Mouse (Mus musculus) forebrain, embryonic 10.5 days (tissue): ENCODE results near the gene Prex1. TPM values are rescaled to one million over a fixed set of nuclear protein-coding genes. Genes with fewer than 3 reads are reported as not detected.

Source experiments
- DNase-seq: peaks from one replicate; pipeline ENCODE4 v3.0.0-alpha.2; 2017; ENCODE audit warnings: low spot score; ENCODE audit errors: extremely low spot score
- H3K27ac ChIP-seq: fragments of 300-500 bp; sonication (generic); 2 replicates; pipeline ENCODE4 v1.5.1; 2016; ENCODE audit warnings: mild to moderate bottlenecking
- H3K27me3 ChIP-seq: fragments of 300-500 bp; sonication (generic); 2 replicates; pipeline ENCODE4 v1.6.1; 2016; ENCODE audit warnings: mild to moderate bottlenecking; ENCODE audit not compliant: poor library complexity, severe bottlenecking
- H3K36me3 ChIP-seq: fragments of 300-500 bp; sonication (generic); replicated peaks from 2 replicates; pipeline ENCODE4 v1.6.1; 2016; ENCODE audit warnings: mild to moderate bottlenecking, moderate library complexity
- H3K4me1 ChIP-seq: fragments of 300-500 bp; sonication (generic); 2 replicates; pipeline ENCODE4 v1.6.1; 2016
- H3K4me3 ChIP-seq: fragments of 300-500 bp; sonication (generic); 2 replicates; pipeline ENCODE4 v1.5.1; 2016; ENCODE audit warnings: mild to moderate bottlenecking, moderate library complexity
- H3K9me3 ChIP-seq: fragments of 300-500 bp; sonication (generic); 2 replicates; pipeline ENCODE4 v1.6.1; 2016; ENCODE audit warnings: mild to moderate bottlenecking, moderate library complexity
- WGBS: fragments of 180-500 bp; shearing (Covaris S2); methylation state at CpG from one replicate; pipeline ENCODE4 v1.1.7; 2016; 5-methylcytosine and 5-hydroxymethylcytosine counted together
- polyA plus RNA-seq: library from polyadenylated mRNA; unstranded; fragments of >200 nt; fragmentation: Nextera tagmentation; extraction: Ambion mirVana; gene quantifications from 2 replicates; pipeline ENCODE4 v1.2.1, GENCODE M21; 2016

Prex1 gene
- polyA plus RNA-seq, 1 experiment from 2014 or later, result 24.3 TPM

GRCm38 (mm10) chr2:166651317-166652030 lies 62.2 kb downstream of the Prex1 start:
- Histone ChIP-seq H3K36me3 (peaks cover 4% of the 10 kb centered on the region; the same call in 1 of the 2 replicates), H3K27ac (peak overlapping the region; percentile 62; the same call in 1 of the 2 replicates), H3K4me3 (no peak overlapping the region), H3K9me3 (no peaks in the 10 kb centered on the region), H3K27me3 (no peaks in the 10 kb centered on the region), H3K4me1 (peaks cover 71% of the 10 kb centered on the region)
- no peak for DNase-seq
- WGBS, result 81% methylated on average over 10 of the region's 10 CpGs

- H3K4me3 ChIP-seq, result no peak overlapping the region
- no peak for DNase-seq
- H3K4me1 ChIP-seq, result peaks cover 62% of the 10 kb centered on the region
- H3K36me3 ChIP-seq, result peaks cover 5% of the 10 kb centered on the region; the same call in 1 of the 2 replicates
- H3K9me3 ChIP-seq, result no peaks in the 10 kb centered on the region
- peak overlapping the region; percentile 62 for H3K27ac ChIP-seq
- no peaks in the 10 kb centered on the region for H3K27me3 ChIP-seq
- WGBS, result 61% methylated on average over 9 of the region's 9 CpGs
Observed at GRCm38 (mm10) chr2:166650414-166650813, 63.2 kb downstream of the Prex1 start.

DNA sequence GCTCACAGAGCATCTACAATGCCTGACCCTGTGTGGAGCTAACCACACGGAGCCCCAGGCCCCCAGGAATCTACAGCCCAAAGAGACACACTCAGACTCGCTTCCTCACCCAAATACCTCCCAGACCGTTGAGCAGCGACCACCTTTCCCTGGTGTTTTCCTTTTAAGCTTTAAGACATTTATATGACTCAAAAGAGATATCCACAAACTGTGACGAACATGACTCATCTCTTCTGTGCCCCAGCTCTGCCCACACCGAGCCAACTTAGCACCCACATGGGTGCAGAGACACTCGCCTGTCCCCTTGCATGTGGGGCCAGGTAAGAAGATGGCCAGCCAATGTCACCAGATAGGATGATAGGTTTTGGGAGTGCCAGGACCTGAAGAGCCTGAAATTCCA lies 66.4 kb downstream of the Prex1 start:
- H3K36me3 ChIP-seq, result peaks cover 27% of the 10 kb centered on the region
- no peaks in the 10 kb centered on the region for H3K9me3 ChIP-seq
- DNase-seq, result no peak
- H3K27ac ChIP-seq, result peak overlapping the region; percentile 61; the same call in 1 of the 2 replicates
- H3K4me3 ChIP-seq, result no peak overlapping the region
- H3K4me1 ChIP-seq, result peaks cover 34% of the 10 kb centered on the region
- no peaks in the 10 kb centered on the region for H3K27me3 ChIP-seq
- 72% methylated on average over 7 of the region's 7 CpGs for WGBS

- H3K27ac ChIP-seq, result peak overlapping the region; percentile 61; the same call in 1 of the 2 replicates
- H3K27me3 ChIP-seq, result no peaks in the 10 kb centered on the region
- 82% methylated on average over 12 of the region's 12 CpGs for WGBS
- DNase-seq, result no peak
- peaks cover 28% of the 10 kb centered on the region for H3K4me1 ChIP-seq
- no peaks in the 10 kb centered on the region for H3K9me3 ChIP-seq
- H3K36me3 ChIP-seq, result peaks cover 34% of the 10 kb centered on the region
- no peak overlapping the region for H3K4me3 ChIP-seq
Observed at GRCm38 (mm10) chr2:166646434-166647088, 67.1 kb downstream of the Prex1 start.

- no peak for DNase-seq
- WGBS, result 89% methylated on average over 11 of the region's 11 CpGs
- peaks cover 13% of the 10 kb centered on the region for H3K4me1 ChIP-seq
- H3K4me3 ChIP-seq, result no peak overlapping the region
- no peaks in the 10 kb centered on the region for H3K27me3 ChIP-seq
- H3K9me3 ChIP-seq, result peaks cover 5% of the 10 kb centered on the region; the same call in 1 of the 2 replicates
- H3K27ac ChIP-seq, result peak overlapping the region; percentile 36; the same call in 1 of the 2 replicates
- peaks cover 51% of the 10 kb centered on the region for H3K36me3 ChIP-seq
Observed at GRCm38 (mm10) chr2:166644816-166645215, 68.8 kb downstream of the Prex1 start.

GRCm38 (mm10) chr2:166642581-166642987 lies 71.0 kb downstream of the Prex1 start:
- Histone ChIP-seq H3K27ac (no peak overlapping the region), H3K9me3 (peaks cover 5% of the 10 kb centered on the region; the same call in 1 of the 2 replicates), H3K4me3 (no peak overlapping the region), H3K4me1 (peaks cover 30% of the 10 kb centered on the region), H3K36me3 (peaks cover 60% of the 10 kb centered on the region), H3K27me3 (no peaks in the 10 kb centered on the region)
- no peak for DNase-seq
- WGBS, result 91% methylated on average over 8 of the region's 8 CpGs

DNA sequence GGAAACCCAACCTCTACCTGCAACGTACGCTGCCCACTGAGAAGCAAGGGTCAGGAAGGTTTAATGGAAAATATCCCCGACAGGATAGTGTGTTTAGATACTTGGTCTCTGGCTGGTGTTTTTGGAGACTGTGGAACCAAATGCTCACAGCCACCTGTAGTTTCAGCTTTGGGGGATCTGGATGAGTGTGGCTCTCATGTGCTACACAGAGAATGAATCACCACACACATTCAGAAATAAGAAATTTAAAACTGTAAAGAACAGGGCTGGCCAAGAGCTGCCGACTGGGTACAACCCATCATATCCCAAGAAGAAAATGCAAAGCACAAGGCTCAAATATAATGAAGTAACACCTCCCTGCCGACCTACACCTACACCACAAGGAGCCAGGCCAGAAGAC lies 73.9 kb downstream of the Prex1 start:
- no peaks in the 10 kb centered on the region for H3K27me3 ChIP-seq
- H3K36me3 ChIP-seq, result peaks cover 67% of the 10 kb centered on the region
- DNase-seq, result no peak
- no peak overlapping the region for H3K27ac ChIP-seq
- no peak overlapping the region for H3K4me3 ChIP-seq
- peaks cover 5% of the 10 kb centered on the region; the same call in 1 of the 2 replicates for H3K9me3 ChIP-seq
- H3K4me1 ChIP-seq, result peaks cover 27% of the 10 kb centered on the region
- WGBS, result 91% methylated on average over 5 of the region's 5 CpGs

GRCm38 (mm10) chr2:166638947-166639641 lies 74.5 kb downstream of the Prex1 start:
- H3K27me3 ChIP-seq, result no peaks in the 10 kb centered on the region
- peaks cover 62% of the 10 kb centered on the region for H3K36me3 ChIP-seq
- H3K4me1 ChIP-seq, result peaks cover 27% of the 10 kb centered on the region
- no peak for DNase-seq
- WGBS, result 84% methylated on average over 18 of the region's 18 CpGs
- peak overlapping the region; percentile 54; the same call in 1 of the 2 replicates for H3K27ac ChIP-seq
- H3K9me3 ChIP-seq, result peaks cover 5% of the 10 kb centered on the region; the same call in 1 of the 2 replicates
- H3K4me3 ChIP-seq, result no peak overlapping the region

- H3K36me3 ChIP-seq, result peaks cover 61% of the 10 kb centered on the region
- H3K4me1 ChIP-seq, result peaks cover 27% of the 10 kb centered on the region
- peak overlapping the region; percentile 66 for H3K27ac ChIP-seq
- H3K9me3 ChIP-seq, result peaks cover 5% of the 10 kb centered on the region; the same call in 1 of the 2 replicates
- no peaks in the 10 kb centered on the region for H3K27me3 ChIP-seq
- DNase-seq, result no peak
- H3K4me3 ChIP-seq, result no peak overlapping the region
- 82% methylated on average over 13 of the region's 13 CpGs for WGBS
Observed at GRCm38 (mm10) chr2:166638079-166638800, 75.4 kb downstream of the Prex1 start.

DNA sequence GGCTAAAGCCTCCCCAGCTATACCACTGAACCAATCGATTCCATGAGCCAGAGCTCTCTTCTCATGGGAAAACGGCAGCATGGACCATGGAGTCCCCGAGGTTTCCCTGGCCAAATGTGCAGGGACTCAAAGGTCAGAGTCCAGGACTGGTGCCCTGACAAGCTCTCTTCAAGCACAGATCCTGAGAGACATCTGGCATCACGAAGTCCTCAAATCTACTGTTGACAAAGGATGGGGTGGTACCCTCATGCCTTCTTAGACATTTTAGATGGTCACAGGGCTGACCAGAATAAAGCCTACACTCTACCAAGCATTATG lies 76.0 kb downstream of the Prex1 start:
- Histone ChIP-seq H3K36me3 (peaks cover 63% of the 10 kb centered on the region), H3K27ac (peak overlapping the region; percentile 66), H3K27me3 (no peaks in the 10 kb centered on the region), H3K4me1 (peaks cover 27% of the 10 kb centered on the region), H3K4me3 (no peak overlapping the region), H3K9me3 (peaks cover 5% of the 10 kb centered on the region; the same call in 1 of the 2 replicates)
- 93% methylated on average over 4 of the region's 4 CpGs for WGBS
- DNase-seq, result no peak

DNA sequence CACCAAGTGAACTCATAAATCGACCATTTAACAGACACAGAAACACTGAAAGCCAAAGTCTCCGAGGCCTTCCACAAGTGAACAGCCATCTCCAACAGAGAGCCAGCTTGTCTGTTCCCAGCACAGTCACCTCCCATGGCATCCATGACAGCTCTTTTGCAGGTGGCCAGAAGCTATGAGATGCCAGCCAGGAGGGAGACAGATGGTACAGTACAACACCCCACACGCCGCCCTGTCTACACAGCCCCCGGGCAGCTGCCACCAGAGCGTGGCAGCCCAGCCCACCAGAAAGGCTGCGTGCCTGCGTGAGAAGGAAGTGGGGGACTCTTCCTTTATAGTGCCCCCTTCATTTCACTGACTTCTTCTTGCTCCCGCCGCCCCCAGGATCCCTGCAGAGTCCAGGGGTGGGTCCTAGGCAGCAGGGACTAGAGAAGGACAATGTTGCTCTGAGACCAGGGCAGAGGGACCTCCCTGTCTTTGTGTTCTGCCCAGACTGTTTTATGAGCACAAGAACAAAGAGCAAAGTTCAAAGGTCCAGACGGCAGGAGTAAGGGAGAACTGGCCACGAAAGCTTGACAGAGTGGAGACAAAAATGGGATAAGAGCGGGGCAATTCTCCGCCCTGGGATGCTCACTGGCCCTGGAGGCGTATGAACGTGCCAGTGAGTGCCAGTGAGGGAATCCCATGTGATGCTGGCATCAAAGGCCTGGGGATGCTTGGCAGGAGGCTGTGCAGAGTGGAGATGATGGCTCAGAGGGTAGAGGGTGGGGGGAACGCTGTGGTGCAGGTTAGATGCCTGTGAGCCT lies 76.6 kb downstream of the Prex1 start:
- H3K27me3 ChIP-seq, result no peaks in the 10 kb centered on the region
- WGBS, result 74% methylated on average over 17 of the region's 17 CpGs
- H3K4me1 ChIP-seq, result peaks cover 27% of the 10 kb centered on the region
- H3K9me3 ChIP-seq, result peaks cover 5% of the 10 kb centered on the region; the same call in 1 of the 2 replicates
- peaks cover 63% of the 10 kb centered on the region for H3K36me3 ChIP-seq
- H3K4me3 ChIP-seq, result no peak overlapping the region
- H3K27ac ChIP-seq, result peak overlapping the region; percentile 66
- DNase-seq, result no peak
